Mouse (Mus musculus) heart, postnatal 36 days (tissue): ENCODE results near the gene Hkdc1. TPM values are rescaled to one million over a fixed set of nuclear protein-coding genes. Genes with fewer than 3 reads are reported as not detected.

Experiments used
- DNase-seq, 2 experiments: peaks; one replicate each; pipeline ENCODE4 v3.0.0; 2021 to 2022
- intact Hi-C: fragments of 180-260 bp; cut with DNase I; formaldehyde crosslinking; loops from one replicate; pipeline ENCODE4 v1.15.1; 2025
- total RNA-seq, 2 experiments: library from RNA; stranded (reverse); gene quantifications; 2 replicates each; pipeline ENCODE4 v1.2.3; 2021

Hkdc1 gene
- total RNA-seq, 2 experiments from 2014 or later = not detected

- no peak for DNase-seq
- intact Hi-C loops = no loop called here
Observed at GRCm38 (mm10) chr10:62383011-62383410, 39.3 kb downstream of the Hkdc1 start.

- intact Hi-C loops = loop anchor here (1.0 kb wide), 1 partner anchor 106 kb away; no protein-coding TSS in a partner anchor
- DNase-seq = no peak
Observed at GRCm38 (mm10) chr10:62380936-62381335, 41.4 kb downstream of the Hkdc1 start.

- DNase-seq = no peak
- intact Hi-C loops = no loop called here
Observed at GRCm38 (mm10) chr10:62379808-62380207, 42.5 kb downstream of the Hkdc1 start, which contains the start of gene Hk1. Gene Hk1, minus strand, starts transcription at chr10:62379908.

- no peak for DNase-seq
- intact Hi-C loops = no loop called here
Observed at GRCm38 (mm10) chr10:62358827-62359226, 63.5 kb downstream of the Hkdc1 start.

- intact Hi-C loops = no loop called here
- DNase-seq = peak; percentile 31 to 47
Observed at GRCm38 (mm10) chr10:62356105-62356730, 66.1 kb downstream of the Hkdc1 start.

- intact Hi-C loops = loop anchor here (10.0 kb wide), 1 partner anchor 140 kb away; the partner anchor contains the start of gene Vps26a
- no peak for DNase-seq
Observed at GRCm38 (mm10) chr10:62345147-62345546, 77.1 kb downstream of the Hkdc1 start.

- no peak for DNase-seq
Observed at GRCm38 (mm10) chr10:62344004-62344752, 78.1 kb downstream of the Hkdc1 start.

GRCm38 (mm10) chr10:62342512-62342911 lies 79.8 kb downstream of the Hkdc1 start:
- DNase-seq = no peak
- intact Hi-C loops = loop anchor here (10.0 kb wide), 1 partner anchor 142 kb away; the partner anchor contains the start of gene Vps26a

More at GRCm38 (mm10) chr10:62344004-62344752, 78.1 kb downstream of the Hkdc1 start:
- intact Hi-C loops = loop anchor here (10.0 kb wide), 1 partner anchor 141 kb away; the partner anchor contains the start of gene Vps26a

GRCm38 (mm10) chr10:62341956-62342355 lies 80.3 kb downstream of the Hkdc1 start:
- intact Hi-C loops = loop anchor here (2.0 to 10.0 kb wide), 2 partner anchors 67 to 143 kb away; partner anchors contain the start of gene Vps26a
- DNase-seq = no peak

- intact Hi-C loops = loop anchor here (2.0 to 10.0 kb wide), 2 partner anchors 66 to 144 kb away; partner anchors contain the start of gene Vps26a
- DNase-seq = no peak
Observed at GRCm38 (mm10) chr10:62340991-62341390, 81.3 kb downstream of the Hkdc1 start.

- peak; percentile 97 to 98 for DNase-seq
- intact Hi-C loops = loop anchor here (2.0 to 10.0 kb wide), 2 partner anchors 65 to 145 kb away; partner anchors contain the start of gene Vps26a
Observed at GRCm38 (mm10) chr10:62340095-62340731, 82.1 kb downstream of the Hkdc1 start.

- intact Hi-C loops = loop anchor here (2.0 to 10.0 kb wide), 3 partner anchors 39 to 145 kb away; partner anchors contain the start of gene Vps26a
- DNase-seq = peak; percentile 45 to 59
Observed at GRCm38 (mm10) chr10:62339211-62340094, 82.8 kb downstream of the Hkdc1 start.

- peak in 1 of 2 experiments; percentile 27 for DNase-seq
- intact Hi-C loops = loop anchor here (2.0 kb wide), 1 partner anchor 38 kb away; no protein-coding TSS in a partner anchor
Observed at GRCm38 (mm10) chr10:62338626-62339025, 83.7 kb downstream of the Hkdc1 start.

- intact Hi-C loops = loop anchor here (2.0 kb wide), 1 partner anchor 37 kb away; no protein-coding TSS in a partner anchor
- no peak for DNase-seq
Observed at GRCm38 (mm10) chr10:62338176-62338575, 84.1 kb downstream of the Hkdc1 start.

GRCm38 (mm10) chr10:62336601-62337578 lies 85.4 kb downstream of the Hkdc1 start:
- intact Hi-C loops = no loop called here
- peak; percentile 30 to 45 for DNase-seq

GRCm38 (mm10) chr10:62335423-62335776 lies 86.9 kb downstream of the Hkdc1 start:
- intact Hi-C loops = no loop called here
- no peak for DNase-seq

- intact Hi-C loops = no loop called here
- DNase-seq = no peak
Observed at GRCm38 (mm10) chr10:62334686-62335422, 87.4 kb downstream of the Hkdc1 start.

GRCm38 (mm10) chr10:62333269-62333668 lies 89.0 kb downstream of the Hkdc1 start:
- DNase-seq = no peak
- intact Hi-C loops = no loop called here
